Mouse (Mus musculus): Measurements from ENCODE around the gene Gm6367. TPM values are rescaled to one million over a fixed set of nuclear protein-coding genes. Genes with fewer than 3 reads are reported as not detected.

The Gm6367 gene
- not detected for total RNA-seq (2023)

GRCm38 (mm10) chr5:94988326-94988725 is at the start of gene Gm6367:
Gene Gm6367, plus strand, starts transcription at chr5:94988626.

Other genes starting within 250 kb of the Gm6367 start
- not detected for gene Gm3183, start 123.2 kb upstream of the Gm6367 start, total RNA-seq (2023)
- gene Gm7942, start 118.3 kb downstream of the Gm6367 start, total RNA-seq (2023) = not detected
- gene Gm16513, start 194.0 kb downstream of the Gm6367 start, total RNA-seq (2023) = not detected

All from B cell, adult 67 days (primary cell).